Mouse (Mus musculus): Measurements from ENCODE around the gene Klhl35.

DNA sequence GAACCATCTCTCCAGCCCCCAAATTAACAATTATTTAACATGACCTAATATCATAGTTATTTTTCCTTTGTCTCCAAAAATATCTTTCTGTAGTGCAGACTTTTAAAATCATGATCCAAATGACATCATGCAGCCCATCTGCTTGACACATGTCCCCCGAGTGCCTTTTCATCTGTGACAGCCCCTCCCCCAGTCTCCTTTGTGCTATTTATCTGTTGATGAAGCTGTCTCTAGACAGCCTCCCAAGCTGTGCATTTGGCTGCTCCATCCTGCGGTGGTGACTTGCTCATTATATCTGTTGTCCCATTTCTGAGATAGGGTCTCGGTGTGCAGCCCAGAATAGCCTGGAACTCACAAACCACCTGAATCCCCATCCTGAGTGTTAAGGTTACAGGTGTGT lies 16.1 kb upstream of the Klhl35 start:
- TF ChIP-seq POLR2A (IDR thresholded peaks at IDR 0.05; ENCODE audit: low read depth, low read length) (no peak), CTCF (IDR thresholded peaks at IDR 0.05; ENCODE audit: borderline replicate concordance, insufficient read depth, low read length) (no peak)
